Mouse (Mus musculus) heart, postnatal 0 days (tissue): ENCODE measurements around the gene Cdk14. TPM values are rescaled to one million over a fixed set of nuclear protein-coding genes. Genes with fewer than 3 reads are reported as not detected.

Experiments
- ATAC-seq: fragments of 200-750 bp; cut with Nextera tagmentation; 2 replicates; pipeline ENCODE4 v1.8.0; 2017; ENCODE audit warnings: low read depth, moderate number of reproducible peaks, moderate library complexity; ENCODE audit not compliant: insufficient read depth
- DNase-seq: peaks from one replicate; pipeline ENCODE4 v3.0.0-alpha.2; 2016; ENCODE audit warnings: low spot score
- H3K27ac ChIP-seq: fragments of 300-500 bp; sonication (generic); 2 replicates; pipeline ENCODE4 v1.5.1; 2014; ENCODE audit warnings: low read depth, mild to moderate bottlenecking
- H3K27me3 ChIP-seq: fragments of 300-500 bp; sonication (generic); 2 replicates; pipeline ENCODE4 v1.6.1; 2014; ENCODE audit warnings: low read length, mixed read lengths; ENCODE audit not compliant: control insufficient read depth, insufficient read depth
- H3K36me3 ChIP-seq: fragments of 300-500 bp; sonication (generic); replicated peaks from 2 replicates; pipeline ENCODE4 v1.6.1; 2014; ENCODE audit warnings: low read length, mixed read lengths; ENCODE audit not compliant: control insufficient read depth, insufficient read depth
- H3K4me1 ChIP-seq: fragments of 300-500 bp; sonication (generic); 2 replicates; pipeline ENCODE4 v1.6.1; 2014; ENCODE audit warnings: antibody characterized with exemption; ENCODE audit not compliant: control insufficient read depth, insufficient read depth
- H3K4me2 ChIP-seq: fragments of 300-500 bp; sonication (generic); 2 replicates; pipeline ENCODE4 v1.6.1; 2014; ENCODE audit warnings: low read depth, mild to moderate bottlenecking, low read length, moderate library complexity
- H3K4me3 ChIP-seq: fragments of 300-500 bp; sonication (generic); 2 replicates; pipeline ENCODE4 v1.5.1; 2014; ENCODE audit warnings: low read depth, low read length
- H3K9ac ChIP-seq: fragments of 300-500 bp; sonication (generic); replicated peaks from 2 replicates; pipeline ENCODE4 v1.6.1; 2014; ENCODE audit warnings: low read depth, low read length, mixed read lengths
- H3K9me3 ChIP-seq: fragments of 300-500 bp; sonication (generic); replicated peaks from 2 replicates; pipeline ENCODE4 v1.6.1; 2016; ENCODE audit warnings: low read length; ENCODE audit not compliant: control insufficient read depth
- CTCF ChIP-seq: IDR thresholded peaks from 2 replicates; pipeline ENCODE4 v1.5.1; 2016; ENCODE audit warnings: antibody characterized with exemption, control low read depth, low read depth
- EP300 ChIP-seq: IDR thresholded peaks from 2 replicates; pipeline ENCODE4 v1.6.1; 2016; ENCODE audit warnings: antibody characterized with exemption, low read depth
- WGBS: fragments of 180-500 bp; shearing (Covaris S2); extraction: QIAGEN DNeasy Blood & Tissue Kit; methylation state at CpG from one replicate; pipeline ENCODE4 v1.1.7; 2014; 5-methylcytosine and 5-hydroxymethylcytosine counted together
- polyA plus RNA-seq: library from polyadenylated mRNA; unstranded; fragments of >200 nt; fragmentation: Nextera tagmentation; extraction: Ambion mirVana; gene quantifications from 2 replicates; pipeline ENCODE4 v1.2.1, GENCODE M21; 2015
- total RNA-seq: library from RNA; depleted of rRNA; stranded (reverse); fragments of >200 nt; gene quantifications from 2 replicates; pipeline ENCODE4 v1.2.3, GENCODE M21; 2014; ENCODE audit warnings: low replicate concordance

Cdk14 gene
- total and polyA plus RNA-seq, 2 experiments from 2014 or later, result 5.8 to 17.5 TPM

DNA sequence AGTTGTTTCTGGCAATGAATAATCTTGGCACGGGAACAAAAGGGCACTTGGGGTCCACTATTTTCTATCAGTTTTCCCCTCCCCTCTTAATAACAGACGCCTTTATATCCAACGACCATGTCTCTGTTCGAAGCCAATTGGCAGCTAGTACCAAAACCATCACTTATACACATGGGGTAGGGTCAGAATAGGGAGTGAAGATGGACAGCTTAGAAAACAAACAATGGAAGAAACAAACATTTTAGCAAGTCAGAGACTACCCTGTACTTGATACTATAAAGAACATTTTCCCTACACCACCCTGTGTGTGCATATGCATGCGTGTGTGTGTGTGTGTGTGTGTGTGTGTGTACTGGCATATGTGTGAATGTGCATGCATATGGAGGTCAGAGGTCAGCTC, 386.7 kb downstream of the Cdk14 start:
- WGBS, result 79% methylated on average over 5 of the region's 5 CpGs
- no peak for ATAC-seq
- TF ChIP-seq EP300, result no peak
- TF ChIP-seq CTCF, result no peak

GRCm38 (mm10) chr5:5032847-5033246, 387.3 kb downstream of the Cdk14 start:
- 85% methylated on average over 6 of the region's 6 CpGs for WGBS
- no peak overlapping the region for H3K27ac ChIP-seq
- H3K4me1 ChIP-seq, result no peaks in the 10 kb centered on the region
- no peaks in the 10 kb centered on the region for H3K9me3 ChIP-seq
- H3K9ac ChIP-seq, result no peak overlapping the region
- no peaks in the 10 kb centered on the region for H3K27me3 ChIP-seq
- no peak overlapping the region for H3K4me2 ChIP-seq
- DNase-seq, result no peak
- no peak overlapping the region for H3K4me3 ChIP-seq
- TF ChIP-seq EP300 (no peak), CTCF (no peak)
- H3K36me3 ChIP-seq, result no peaks in the 10 kb centered on the region
- ATAC-seq, result no peak

More for the DNA sequence above, 386.7 kb downstream of the Cdk14 start:
- no peak overlapping the region for H3K9ac ChIP-seq
- no peaks in the 10 kb centered on the region for H3K4me1 ChIP-seq
- DNase-seq, result no peak
- no peak overlapping the region for H3K4me3 ChIP-seq
- H3K36me3 ChIP-seq, result no peaks in the 10 kb centered on the region
- H3K27me3 ChIP-seq, result no peaks in the 10 kb centered on the region
- H3K27ac ChIP-seq, result no peak overlapping the region
- no peaks in the 10 kb centered on the region for H3K9me3 ChIP-seq
- no peak overlapping the region for H3K4me2 ChIP-seq

DNA sequence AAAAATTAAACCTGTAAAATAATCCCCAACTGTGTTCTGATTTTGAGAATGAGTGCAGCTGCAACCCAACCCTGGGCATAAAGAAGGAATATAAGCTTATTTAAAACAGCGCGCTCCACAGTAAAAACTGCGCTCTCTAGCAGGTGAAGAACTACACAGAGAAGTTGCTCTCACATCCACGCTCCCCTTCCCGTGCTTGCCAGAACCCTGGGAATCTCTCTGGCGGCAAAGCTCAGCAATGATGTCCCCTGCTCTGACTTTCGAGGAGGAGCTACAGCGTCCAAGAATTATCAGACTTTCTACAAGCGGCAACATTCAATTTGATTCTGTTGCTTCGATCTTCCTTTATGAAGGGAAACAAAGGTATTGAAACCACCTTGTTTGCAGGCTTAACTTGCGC, 387.7 kb downstream of the Cdk14 start:
- Histone ChIP-seq H3K27ac (no peak overlapping the region), H3K36me3 (no peaks in the 10 kb centered on the region), H3K4me2 (no peak overlapping the region), H3K9me3 (no peaks in the 10 kb centered on the region), H3K4me1 (no peaks in the 10 kb centered on the region), H3K9ac (no peak overlapping the region), H3K4me3 (no peak overlapping the region), H3K27me3 (no peaks in the 10 kb centered on the region)
- 80% methylated on average over 11 of the region's 11 CpGs for WGBS
- ATAC-seq, result no peak
- no peak for TF ChIP-seq CTCF
- no peak for TF ChIP-seq EP300
- DNase-seq, result no peak

GRCm38 (mm10) chr5:5030431-5030830, 389.7 kb downstream of the Cdk14 start:
- H3K4me3 ChIP-seq, result no peak overlapping the region
- H3K9ac ChIP-seq, result no peak overlapping the region
- no peaks in the 10 kb centered on the region for H3K36me3 ChIP-seq
- ATAC-seq (no peak), DNase-seq (no peak)
- TF ChIP-seq EP300 (no peak), CTCF (no peak)
- no peak overlapping the region for H3K27ac ChIP-seq
- H3K9me3 ChIP-seq, result no peaks in the 10 kb centered on the region
- H3K4me2 ChIP-seq, result no peak overlapping the region
- H3K27me3 ChIP-seq, result no peaks in the 10 kb centered on the region
- H3K4me1 ChIP-seq, result no peaks in the 10 kb centered on the region
- 59% methylated on average over 2 of the region's 2 CpGs for WGBS

DNA sequence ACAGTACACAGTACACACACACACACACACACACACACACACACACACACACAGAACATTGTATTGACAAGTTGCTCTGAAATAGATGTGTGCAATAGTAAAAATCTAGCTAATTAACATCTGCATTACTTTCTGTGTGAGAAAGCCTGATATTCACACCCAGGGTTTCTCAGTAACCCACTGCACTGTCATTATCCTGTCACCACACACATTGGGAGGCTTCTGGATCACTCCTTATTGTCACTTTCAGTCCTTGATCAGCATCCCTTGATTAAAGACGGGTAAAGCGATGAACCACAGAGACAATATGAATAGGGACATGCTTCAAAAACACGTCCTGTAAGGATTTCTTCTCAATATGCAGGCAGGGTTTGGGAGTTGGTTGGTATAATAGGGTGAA, 401.2 kb downstream of the Cdk14 start:
- ATAC-seq, result no peak
- TF ChIP-seq CTCF (no peak), EP300 (no peak)

DNA sequence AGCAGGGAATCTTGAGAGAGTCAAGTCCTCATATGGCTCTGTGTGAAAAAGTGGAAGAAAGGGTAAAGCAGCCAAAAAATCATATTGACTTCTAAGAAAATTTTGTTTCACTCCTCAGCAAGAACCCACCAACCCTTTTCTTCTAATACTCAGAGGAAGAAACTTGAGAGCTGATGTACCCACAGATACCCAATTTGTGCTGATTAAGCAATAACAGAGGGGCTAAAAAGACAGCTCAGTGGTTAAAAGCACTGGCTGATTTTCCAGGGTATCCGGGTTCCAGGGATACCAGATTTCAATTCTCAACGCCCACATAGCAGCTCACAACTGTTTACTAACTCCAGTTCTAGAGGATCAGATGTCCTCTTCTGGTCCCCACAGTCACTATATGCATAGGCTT, 401.9 kb downstream of the Cdk14 start:
- Histone ChIP-seq H3K36me3 (no peaks in the 10 kb centered on the region), H3K9ac (no peak overlapping the region), H3K4me2 (no peak overlapping the region), H3K9me3 (no peaks in the 10 kb centered on the region), H3K27ac (no peak overlapping the region), H3K4me3 (no peak overlapping the region), H3K4me1 (no peaks in the 10 kb centered on the region), H3K27me3 (no peaks in the 10 kb centered on the region)
- WGBS, result 87% methylated on average over 2 of the region's 2 CpGs
- no peak for DNase-seq
- ATAC-seq, result no peak
- no peak for TF ChIP-seq EP300
- TF ChIP-seq CTCF, result no peak

More for the DNA sequence above, 401.2 kb downstream of the Cdk14 start:
- H3K4me3 ChIP-seq, result no peak overlapping the region
- H3K4me2 ChIP-seq, result no peak overlapping the region
- H3K27me3 ChIP-seq, result no peaks in the 10 kb centered on the region
- no peaks in the 10 kb centered on the region for H3K36me3 ChIP-seq
- H3K9me3 ChIP-seq, result no peaks in the 10 kb centered on the region
- no peak overlapping the region for H3K27ac ChIP-seq
- 90% methylated on average over 3 of the region's 3 CpGs for WGBS
- H3K4me1 ChIP-seq, result no peaks in the 10 kb centered on the region
- no peak overlapping the region for H3K9ac ChIP-seq
- DNase-seq, result no peak
